Mouse (Mus musculus) brown adipose tissue, adult 24 weeks (tissue): ENCODE results near the gene Specc1. TPM values are rescaled to one million over a fixed set of nuclear protein-coding genes. Genes with fewer than 3 reads are reported as not detected.
A peak's percentile ranks its signal among the peaks of the same experiment; 100 is the strongest.
"Not testable (repeated sequence)": the region's sequence is repeated elsewhere in the genome, so short reads cannot be mapped to it uniquely, and the experiment has no call there.

Experiments used
- H3K27ac ChIP-seq: fragments of 200-500 bp; replicated peaks from 2 replicates; pipeline ENCODE4 v1.5.1; 2012; ENCODE audit warnings: low read depth, mild to moderate bottlenecking, low read length
- H3K4me1 ChIP-seq: fragments of 200-500 bp; 2 replicates; pipeline ENCODE4 v1.6.1; 2012; ENCODE audit warnings: low read length, mixed read lengths; ENCODE audit not compliant: control insufficient read depth, insufficient read depth, insufficient read length
- H3K4me3 ChIP-seq: fragments of 200-500 bp; 2 replicates; pipeline ENCODE4 v1.5.1; 2012; ENCODE audit warnings: low read depth, mild to moderate bottlenecking, low read length, moderate library complexity; ENCODE audit not compliant: insufficient read depth
- polyA plus RNA-seq: library from polyadenylated mRNA; stranded (reverse); fragments of >200 nt; gene quantifications from 2 replicates; pipeline ENCODE4 v1.2.4, GENCODE M21; 2012; ENCODE audit not compliant: missing spikeins, insufficient read depth, insufficient read length

Gene Specc1
- polyA plus RNA-seq, 1 experiment: 2.5 TPM

DNA sequence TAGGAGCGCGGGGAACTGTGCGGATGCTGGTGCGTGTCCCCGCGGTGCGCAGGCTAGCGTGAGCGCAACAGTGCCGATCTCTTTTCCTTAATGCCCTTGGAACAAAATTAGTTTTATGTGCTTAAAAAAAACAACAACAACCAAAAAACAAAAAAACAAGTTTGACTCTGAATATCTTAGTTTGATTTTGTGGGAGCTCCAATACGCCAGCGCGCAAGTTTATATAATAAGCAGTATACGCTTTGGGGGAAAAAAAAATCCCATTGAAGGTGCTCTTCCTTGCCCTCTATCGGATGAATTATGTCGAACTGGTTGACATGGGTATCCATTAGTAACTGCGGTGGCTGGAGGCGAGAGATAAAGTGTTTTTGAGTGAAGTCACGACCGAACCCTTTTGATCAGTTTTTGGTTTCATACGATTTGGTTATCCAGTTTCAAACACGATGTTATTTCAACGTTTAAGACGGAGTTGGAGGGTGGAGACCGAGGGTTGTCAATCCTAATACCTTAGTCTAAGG, 792 bp downstream of the Specc1 start:
- H3K4me1 ChIP-seq: no peaks in the 10 kb centered on the region
- H3K4me3 ChIP-seq: peak overlapping the region; percentile 58
- H3K27ac ChIP-seq: no peak overlapping the region

DNA sequence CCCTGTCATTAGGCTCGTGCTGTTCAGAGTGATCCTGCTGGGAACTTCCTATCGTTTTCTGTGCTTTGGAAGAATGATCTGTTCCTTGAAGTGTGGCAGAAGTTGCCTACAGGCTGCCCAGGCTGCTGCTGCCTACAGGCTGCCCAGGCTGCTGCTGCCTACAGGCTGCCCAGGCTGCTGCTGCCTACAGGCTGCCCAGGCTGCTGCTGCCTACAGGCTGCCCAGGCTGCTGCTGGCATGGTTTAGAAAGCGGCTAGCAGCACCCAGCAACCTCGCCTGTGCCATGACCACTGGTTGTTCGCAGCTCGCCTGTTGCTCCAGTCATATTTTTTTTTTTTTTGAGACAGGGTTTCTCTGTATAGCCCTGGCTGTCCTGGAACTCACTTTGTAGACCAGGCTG, 2.1 kb downstream of the Specc1 start:
- not testable (repeated sequence) for H3K4me1 ChIP-seq, H3K4me3 ChIP-seq, H3K27ac ChIP-seq

DNA sequence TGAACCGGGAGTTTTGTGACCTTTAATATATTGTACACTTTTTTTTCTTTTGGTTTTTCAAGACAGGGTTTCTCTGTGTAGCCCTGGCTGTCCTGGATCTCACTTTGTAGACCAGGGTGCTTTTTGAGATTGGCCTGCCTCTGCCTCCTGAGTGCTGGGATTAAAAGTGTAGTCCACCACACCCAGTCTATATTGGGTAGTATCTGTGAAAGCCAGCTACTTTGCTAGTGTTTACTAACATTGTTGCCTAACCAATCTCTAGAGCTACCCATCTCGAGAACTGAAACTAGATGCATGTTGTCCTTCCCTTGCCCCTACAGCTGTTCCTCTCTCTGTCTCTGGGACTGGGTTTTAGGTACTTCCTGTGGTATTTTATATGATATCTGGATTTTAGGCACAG, 3.5 kb downstream of the Specc1 start:
- Histone ChIP-seq H3K4me3 (no peak overlapping the region), H3K4me1 (no peaks in the 10 kb centered on the region), H3K27ac (no peak overlapping the region)

DNA sequence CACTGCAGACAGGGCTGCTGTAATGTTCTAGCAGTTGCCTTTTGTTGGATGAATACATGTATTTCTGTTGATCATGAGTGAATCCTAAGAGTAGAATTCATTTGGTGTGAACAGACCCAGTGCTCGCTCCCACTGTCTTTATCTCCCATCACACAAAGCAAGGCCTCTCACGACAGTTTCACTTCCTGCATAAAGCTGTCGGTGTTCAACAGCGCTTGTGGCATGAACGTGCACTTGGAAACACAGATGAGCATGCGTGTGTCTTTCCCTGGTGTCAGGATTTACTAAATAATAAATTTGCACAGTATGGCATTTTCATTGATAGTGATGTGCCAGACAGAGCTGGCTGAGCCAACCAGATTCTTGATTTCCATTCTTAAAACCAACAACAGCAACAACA, 6.1 kb downstream of the Specc1 start:
- no peak overlapping the region for H3K27ac ChIP-seq
- H3K4me3 ChIP-seq: no peak overlapping the region

DNA sequence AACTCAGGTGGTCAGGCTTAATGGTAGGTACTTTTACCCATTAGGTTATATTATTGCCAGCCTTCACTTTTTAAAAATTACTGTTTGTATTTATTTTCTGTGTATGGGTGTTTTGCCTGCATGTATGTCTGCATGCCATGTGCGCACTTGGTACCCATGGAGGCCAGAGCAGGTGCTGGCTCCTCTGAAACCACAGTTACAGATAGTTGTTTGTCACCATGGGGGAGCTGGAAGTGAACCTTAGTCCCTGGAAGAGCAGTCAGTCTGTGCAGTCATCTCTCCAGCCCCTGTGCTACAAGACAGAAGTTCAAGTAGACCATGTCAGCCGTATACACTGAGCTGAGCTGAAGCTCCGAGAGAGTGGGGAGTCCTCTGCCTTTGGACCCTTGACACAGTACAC, 6.6 kb downstream of the Specc1 start:
- Histone ChIP-seq H3K4me1 (no peaks in the 10 kb centered on the region), H3K4me3 (no peak overlapping the region), H3K27ac (no peak overlapping the region)

More for the DNA sequence above, 6.1 kb downstream of the Specc1 start:
- no peaks in the 10 kb centered on the region for H3K4me1 ChIP-seq

DNA sequence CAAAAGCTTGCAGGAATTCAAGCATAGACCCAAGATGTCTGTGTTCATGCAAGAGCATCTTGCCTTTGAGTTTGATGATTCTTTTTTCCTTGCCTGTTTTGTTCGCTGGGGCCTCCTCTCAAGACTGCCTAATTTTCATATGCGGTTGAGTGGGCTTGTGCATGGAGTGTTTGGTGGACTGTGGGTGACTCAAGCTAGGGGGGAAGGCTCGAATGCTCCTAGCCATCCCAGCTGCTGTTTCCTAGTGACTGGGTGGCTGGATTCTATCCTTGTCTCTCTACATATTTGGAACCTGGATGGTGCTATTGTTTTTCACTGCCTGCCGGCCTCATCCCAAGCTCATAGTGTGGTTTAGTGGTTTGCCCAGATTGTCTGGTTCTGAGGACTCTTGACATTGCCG, 8.0 kb downstream of the Specc1 start:
- Histone ChIP-seq H3K27ac (no peak overlapping the region), H3K4me3 (no peak overlapping the region), H3K4me1 (no peaks in the 10 kb centered on the region)

DNA sequence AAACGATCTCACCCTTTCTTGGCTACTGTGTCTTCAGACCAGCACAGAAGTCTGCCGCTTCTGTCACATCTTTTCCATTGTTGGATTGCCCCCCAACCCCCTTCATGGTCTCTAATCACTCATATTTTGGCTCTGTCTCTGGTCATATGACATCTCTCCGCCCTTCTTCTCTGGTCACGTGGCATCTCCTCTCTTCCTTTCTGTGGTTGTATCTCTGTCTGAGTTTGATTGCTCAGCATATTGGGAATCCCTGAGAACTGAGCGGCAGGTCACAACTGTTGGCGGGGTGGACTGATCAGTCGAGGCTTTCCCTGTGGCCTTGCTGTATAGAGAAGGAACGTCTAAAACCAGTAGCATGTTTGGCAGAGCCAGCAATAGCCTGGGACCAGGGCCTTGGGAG, 10.5 kb downstream of the Specc1 start:
- no peak overlapping the region for H3K4me3 ChIP-seq
- no peaks in the 10 kb centered on the region for H3K4me1 ChIP-seq
- no peak overlapping the region for H3K27ac ChIP-seq

DNA sequence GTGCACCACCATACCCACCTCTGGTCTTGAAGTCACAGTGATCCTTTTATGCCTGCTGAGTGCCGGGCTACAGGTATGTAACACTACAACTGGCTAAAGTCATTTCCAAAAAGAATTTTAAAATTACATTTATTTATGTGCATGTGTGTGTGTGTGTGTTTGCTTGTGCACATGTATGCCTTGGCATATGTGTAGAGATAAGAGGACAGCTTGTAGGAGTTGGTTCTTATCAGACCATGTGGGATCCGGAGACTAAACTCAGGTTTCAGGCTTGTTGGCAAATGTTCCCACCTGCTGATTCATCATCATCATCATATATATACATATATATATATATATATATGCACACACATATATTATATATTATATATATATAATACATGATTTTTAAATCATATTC, 12.3 kb downstream of the Specc1 start:
- no peak overlapping the region for H3K4me3 ChIP-seq
- H3K4me1 ChIP-seq: no peaks in the 10 kb centered on the region
- H3K27ac ChIP-seq: no peak overlapping the region

DNA sequence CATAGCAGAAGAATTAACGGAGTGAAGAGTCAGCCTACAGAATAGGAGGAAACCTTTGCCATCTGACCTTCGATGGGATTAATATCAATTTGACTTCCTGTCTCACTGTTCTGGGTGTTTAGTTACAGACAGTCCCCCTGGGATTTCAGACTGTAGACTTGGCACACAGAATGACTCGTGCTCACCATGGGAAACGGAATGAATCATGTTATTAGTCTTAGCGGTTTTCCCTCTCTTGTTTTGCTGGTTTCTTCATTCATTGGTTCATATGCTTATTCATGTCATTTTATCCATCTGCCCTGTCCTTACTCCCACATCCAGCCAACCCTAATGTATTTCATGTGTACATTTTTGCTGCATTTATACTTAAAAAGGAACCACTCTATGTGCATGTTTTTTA, 14.3 kb downstream of the Specc1 start:
- no peaks in the 10 kb centered on the region for H3K4me1 ChIP-seq
- no peak overlapping the region for H3K27ac ChIP-seq
- H3K4me3 ChIP-seq: no peak overlapping the region

DNA sequence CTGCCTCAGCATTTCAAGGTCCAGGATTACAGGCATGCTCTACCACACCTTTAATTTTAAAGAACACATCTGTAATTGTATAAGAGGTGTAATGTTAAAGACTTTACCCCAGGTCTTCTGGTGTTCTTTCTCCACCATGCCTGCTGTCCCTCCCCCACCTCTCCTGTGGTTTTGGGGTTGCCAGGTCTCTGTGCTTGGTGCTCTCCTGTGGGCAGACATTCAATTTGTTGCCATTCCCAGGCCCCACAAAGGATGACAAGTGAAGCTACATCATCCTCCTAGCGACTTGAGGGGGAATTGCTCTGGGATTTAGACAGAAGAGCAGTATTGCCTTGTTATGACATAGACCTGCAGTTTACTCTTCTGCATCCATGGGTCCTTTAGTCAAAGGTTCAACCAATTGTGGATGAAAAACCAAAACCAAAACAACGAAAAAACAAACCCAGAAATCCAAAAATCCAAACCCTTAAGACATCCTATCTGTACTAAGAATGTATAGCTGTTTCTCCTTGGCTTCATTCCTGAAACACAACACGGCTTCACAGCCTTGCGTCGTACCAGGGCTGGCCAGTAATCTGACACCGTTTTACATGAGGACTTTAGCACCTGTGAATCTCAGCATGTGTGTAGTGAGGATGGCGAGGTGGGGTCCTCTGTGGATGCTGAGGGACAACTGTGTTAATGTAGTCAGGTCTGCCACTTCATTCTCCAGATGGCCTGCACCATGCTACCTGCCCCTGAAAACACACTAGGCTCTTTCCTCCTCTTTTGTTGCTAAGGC, 15.1 kb downstream of the Specc1 start:
- H3K27ac ChIP-seq: no peak overlapping the region
- no peak overlapping the region for H3K4me3 ChIP-seq
- H3K4me1 ChIP-seq: no peaks in the 10 kb centered on the region

DNA sequence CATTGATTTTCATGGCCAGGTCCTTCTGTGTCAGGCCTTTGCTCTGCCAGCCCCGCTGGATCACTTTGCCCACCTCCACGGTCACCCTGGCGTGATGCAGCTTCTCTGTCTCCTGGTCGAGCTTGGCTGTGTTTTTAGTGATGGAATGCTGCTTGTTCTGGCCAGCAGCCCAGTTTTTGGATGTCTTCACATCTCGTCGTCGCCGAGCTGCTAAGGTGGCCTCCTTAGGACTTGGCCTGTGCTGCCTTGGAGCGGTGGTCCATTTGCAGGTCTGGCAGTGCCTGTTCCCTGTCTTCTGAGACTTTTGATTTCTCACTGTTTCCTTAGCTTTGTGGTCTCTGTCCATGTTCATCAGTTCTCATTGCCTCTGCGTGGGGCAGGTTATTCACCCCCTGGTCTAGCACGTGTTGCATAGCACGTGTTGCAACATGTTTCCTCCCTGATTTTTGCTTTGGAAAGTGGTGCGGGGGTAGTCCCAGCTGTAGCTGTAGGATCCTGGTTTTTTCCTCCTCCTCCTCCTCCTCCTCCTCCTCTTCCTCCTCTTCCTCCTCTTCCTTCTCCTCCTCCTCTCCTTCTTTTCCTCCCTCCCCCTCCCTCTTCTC, 17.6 kb downstream of the Specc1 start:
- Histone ChIP-seq H3K4me3 (no peak overlapping the region), H3K4me1 (no peaks in the 10 kb centered on the region)

DNA sequence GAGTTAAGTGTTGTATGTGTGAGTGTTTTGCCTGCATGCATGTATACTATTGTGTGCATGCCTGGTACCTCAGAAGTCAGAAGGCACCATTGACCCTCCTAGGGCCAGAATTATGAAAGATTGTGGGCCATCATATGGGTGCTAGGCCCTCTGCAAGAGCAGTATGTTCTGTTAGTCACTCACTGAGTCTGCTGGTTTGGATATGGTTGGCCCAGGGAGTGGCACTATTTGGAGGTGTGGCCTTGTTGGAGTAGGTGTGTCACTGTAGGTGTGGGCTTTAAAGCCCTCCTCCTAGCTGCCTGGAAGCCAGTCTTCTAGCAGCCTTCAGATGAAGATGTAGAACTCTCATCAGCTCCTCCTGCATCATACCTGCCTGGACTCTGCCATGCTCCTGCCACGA, 19.2 kb downstream of the Specc1 start:
- H3K27ac ChIP-seq: no peak overlapping the region
- H3K4me3 ChIP-seq: no peak overlapping the region
- H3K4me1 ChIP-seq: no peaks in the 10 kb centered on the region

More for the DNA sequence above, 17.6 kb downstream of the Specc1 start:
- H3K27ac ChIP-seq: no peak overlapping the region

DNA sequence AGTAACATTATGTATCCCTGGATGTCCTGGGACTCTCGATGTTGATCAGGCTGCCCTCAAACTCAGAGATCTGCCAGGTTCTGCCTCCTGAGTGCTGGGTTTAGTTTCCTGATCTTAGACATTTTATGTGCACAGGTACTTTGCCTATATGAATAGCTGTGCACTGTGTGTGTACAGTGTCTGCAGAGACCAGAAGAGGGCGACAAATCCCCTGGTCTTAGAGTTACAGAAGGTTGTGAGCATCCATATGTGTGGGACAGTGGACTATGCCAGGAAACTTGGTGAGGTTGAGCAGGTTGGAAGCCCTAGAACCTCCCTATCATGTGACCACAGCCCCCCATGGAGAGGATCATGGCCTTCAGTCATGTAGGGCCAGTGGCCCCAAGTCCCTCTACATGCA, 24.7 kb downstream of the Specc1 start:
- Histone ChIP-seq H3K27ac (no peak overlapping the region), H3K4me1 (no peaks in the 10 kb centered on the region), H3K4me3 (no peak overlapping the region)

DNA sequence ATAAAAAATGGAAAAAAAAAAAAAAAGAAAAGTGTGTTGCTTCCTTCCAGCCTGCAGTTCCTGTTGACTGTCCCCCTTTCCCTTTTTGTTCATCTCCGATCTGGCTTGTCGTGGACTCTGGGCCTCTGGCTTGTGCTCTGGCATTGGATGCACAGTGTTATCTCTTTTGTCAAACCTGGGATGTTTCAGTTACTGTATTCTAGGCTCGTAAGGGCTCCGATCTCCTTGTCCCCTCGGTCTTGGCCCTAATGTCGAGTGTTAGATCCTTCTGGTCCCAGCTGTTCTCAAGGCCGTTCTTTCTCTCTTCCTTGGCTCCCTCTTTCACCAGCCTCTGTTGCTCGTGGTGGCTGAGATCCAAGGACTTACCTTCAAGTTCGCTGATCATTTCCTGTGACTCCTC, 26.3 kb downstream of the Specc1 start:
- Histone ChIP-seq H3K4me1 (no peaks in the 10 kb centered on the region), H3K4me3 (no peak overlapping the region), H3K27ac (no peak overlapping the region)

DNA sequence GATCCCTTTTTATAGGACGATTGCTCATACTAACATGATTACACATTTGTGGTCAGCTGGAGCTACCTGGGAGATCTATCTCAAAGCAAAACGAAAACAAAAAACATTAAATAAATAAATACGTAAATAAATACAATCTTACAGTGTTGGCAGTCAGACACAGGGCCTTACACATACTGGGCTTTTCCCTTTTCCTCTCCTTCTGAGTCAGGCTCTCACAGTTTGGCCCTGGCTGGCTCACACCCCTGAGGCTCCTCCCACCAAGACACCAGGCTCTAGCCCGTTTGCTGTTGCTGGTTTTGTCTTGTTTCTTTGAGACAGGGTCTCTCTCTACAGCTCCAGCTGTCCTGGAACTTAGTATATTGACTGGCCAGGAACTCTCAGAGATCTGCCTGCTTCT, 30.4 kb downstream of the Specc1 start:
- no peak overlapping the region for H3K4me3 ChIP-seq
- no peak overlapping the region for H3K27ac ChIP-seq
- H3K4me1 ChIP-seq: no peaks in the 10 kb centered on the region

DNA sequence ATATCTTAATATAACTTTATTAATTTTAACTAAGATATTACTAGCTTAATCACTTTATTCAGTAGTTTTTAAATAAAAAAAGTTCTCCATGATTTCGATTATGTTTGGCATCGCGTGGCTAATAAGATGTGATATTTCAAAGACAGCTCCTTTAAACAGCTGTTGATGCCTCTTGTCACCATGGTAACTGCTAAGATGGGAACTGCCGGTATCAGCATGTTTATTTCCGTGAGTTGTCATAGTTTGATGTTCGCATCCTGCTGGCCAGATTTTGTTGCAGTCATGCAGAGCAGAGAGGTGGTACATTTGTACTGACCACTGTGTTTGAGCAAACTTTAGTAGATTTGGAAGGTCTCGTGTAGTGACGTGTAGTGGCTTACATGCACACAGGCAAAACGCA, 33.1 kb downstream of the Specc1 start:
- H3K4me1 ChIP-seq: no peaks in the 10 kb centered on the region
- H3K27ac ChIP-seq: no peak overlapping the region
- no peak overlapping the region for H3K4me3 ChIP-seq
